Mouse (Mus musculus): ENCODE results near the gene Gm42417. TPM values are rescaled to one million over a fixed set of nuclear protein-coding genes. Genes with fewer than 3 reads are reported as not detected.

Gene Gm42417
- total RNA-seq, 2 experiments from 2014 or later: 1,257 to 1,260 TPM

GRCm38 (mm10) chr1:36567818-36568603 lies 28.8 kb upstream of the Gm42417 start:
- DNase-seq: no peak
- intact Hi-C loops (cut with DNase I): no loop called here

DNA sequence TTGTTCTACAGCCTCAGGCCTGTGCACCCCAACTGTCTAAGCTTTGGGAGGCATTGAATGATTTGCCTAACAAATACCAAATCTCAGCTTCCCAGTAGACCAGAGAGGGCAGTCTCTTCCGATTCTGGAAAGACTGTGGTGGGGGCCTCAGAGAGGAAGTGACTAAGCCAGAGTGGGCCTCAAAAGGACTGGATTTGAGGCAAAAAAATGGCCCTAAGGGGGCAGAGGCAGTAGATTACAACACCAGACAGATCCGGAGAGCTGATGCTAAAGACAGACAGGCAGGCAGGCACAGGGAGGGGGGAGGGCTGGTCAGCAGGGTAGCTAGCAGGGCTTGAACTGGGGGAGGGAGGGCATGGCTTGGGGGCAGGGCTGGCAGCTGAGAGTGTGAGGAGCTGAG lies 27.2 kb upstream of the Gm42417 start:
- no peak for DNase-seq
- intact Hi-C loops (cut with DNase I): no loop called here

DNA sequence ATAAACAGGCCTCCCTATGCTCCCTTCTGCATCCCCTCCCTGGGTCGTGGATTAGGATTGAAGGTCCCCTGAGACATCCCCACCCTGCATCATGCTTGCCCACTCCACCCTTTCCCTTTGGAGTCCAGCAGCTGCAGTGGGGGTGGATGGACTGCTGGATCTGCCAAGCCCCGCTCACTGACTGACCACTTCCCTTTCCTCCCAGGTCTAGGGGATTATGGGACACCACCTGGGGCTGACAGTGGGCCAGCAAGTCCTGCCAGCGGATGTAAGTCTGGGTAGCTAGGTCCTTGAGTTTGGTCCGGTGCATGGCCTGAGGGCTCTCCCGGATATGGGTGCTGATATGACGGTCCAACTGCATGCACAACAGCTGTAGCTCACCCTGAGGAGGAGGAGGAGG lies 24.9 kb upstream of the Gm42417 start:
- intact Hi-C loops (cut with DNase I): no loop called here
- DNase-seq: peak in 1 of 2 experiments; percentile 40

GRCm38 (mm10) chr1:36563632-36564031 lies 24.4 kb upstream of the Gm42417 start:
- no peak for DNase-seq

DNA sequence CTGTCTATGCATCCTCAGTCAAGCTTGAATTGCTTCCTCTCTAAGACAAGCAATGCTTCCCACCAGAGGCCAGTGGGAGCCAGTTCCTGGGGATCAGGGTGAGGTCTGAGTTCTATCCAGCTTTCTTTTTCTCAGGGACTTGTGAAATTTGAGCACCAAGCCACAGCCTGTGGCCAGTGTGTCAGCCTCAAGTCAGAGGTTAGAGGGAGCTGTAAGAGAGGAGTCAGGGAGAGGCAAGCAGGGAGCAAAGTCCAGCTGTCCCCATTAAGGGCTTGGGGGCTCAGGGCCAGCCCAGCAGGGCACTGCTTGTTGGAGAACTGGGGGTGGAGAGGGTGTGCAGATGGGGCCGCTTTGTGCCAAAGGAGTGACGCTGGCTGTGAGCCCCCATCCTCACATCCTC lies 24.0 kb upstream of the Gm42417 start:
- intact Hi-C loops (cut with DNase I): no loop called here
- DNase-seq: no peak

More at GRCm38 (mm10) chr1:36563632-36564031, 24.4 kb upstream of the Gm42417 start:
- intact Hi-C loops (cut with DNase I): no loop called here

GRCm38 (mm10) chr1:36562388-36562787 lies 23.2 kb upstream of the Gm42417 start:
- intact Hi-C loops (cut with DNase I): no loop called here
- no peak for DNase-seq

GRCm38 (mm10) chr1:36560903-36561302 lies 21.7 kb upstream of the Gm42417 start:
- DNase-seq: no peak
- intact Hi-C loops (cut with DNase I): no loop called here

GRCm38 (mm10) chr1:36559888-36560287 lies 20.7 kb upstream of the Gm42417 start:
- intact Hi-C loops (cut with DNase I): no loop called here
- DNase-seq: no peak

GRCm38 (mm10) chr1:36559256-36559655 lies 20.0 kb upstream of the Gm42417 start:
- no peak for DNase-seq
- intact Hi-C loops (cut with DNase I): no loop called here

GRCm38 (mm10) chr1:36558031-36558993 lies 19.1 kb upstream of the Gm42417 start, which contains the start of gene Sema4c:
Gene Sema4c (minus strand): TSS chr1:36558349.
- peak in 1 of 2 experiments; percentile 67 for DNase-seq
- intact Hi-C loops (cut with DNase I): no loop called here

DNA sequence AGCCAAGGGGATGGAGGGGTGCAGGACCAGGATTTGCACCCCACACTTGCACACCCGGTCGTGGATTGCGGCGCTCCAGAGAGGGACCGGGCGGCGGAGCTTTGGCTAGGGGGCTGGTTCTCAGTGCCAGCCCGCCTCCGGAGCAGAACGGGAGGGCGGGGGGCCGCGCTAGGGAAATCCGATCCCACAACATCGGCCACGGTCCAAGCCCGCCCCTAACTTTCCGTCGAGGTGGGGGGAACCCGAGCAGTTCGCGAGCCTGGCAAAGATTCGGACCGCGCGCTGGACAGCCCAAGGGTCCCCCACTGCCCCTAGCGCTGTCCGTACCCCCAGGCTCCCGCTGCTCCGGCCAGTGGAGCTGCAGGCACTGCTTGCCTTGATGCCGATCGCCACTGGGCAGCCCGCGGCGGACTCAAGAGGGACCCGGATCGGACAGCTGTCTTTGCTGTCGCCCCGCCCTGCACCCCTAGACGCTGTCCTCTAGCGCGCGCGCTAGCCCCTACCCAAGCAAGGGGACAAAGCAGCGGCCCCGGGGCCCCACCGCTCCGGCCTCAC lies 18.3 kb upstream of the Gm42417 start:
- peak; percentile 87 for DNase-seq
- intact Hi-C loops (cut with DNase I): no loop called here

DNA sequence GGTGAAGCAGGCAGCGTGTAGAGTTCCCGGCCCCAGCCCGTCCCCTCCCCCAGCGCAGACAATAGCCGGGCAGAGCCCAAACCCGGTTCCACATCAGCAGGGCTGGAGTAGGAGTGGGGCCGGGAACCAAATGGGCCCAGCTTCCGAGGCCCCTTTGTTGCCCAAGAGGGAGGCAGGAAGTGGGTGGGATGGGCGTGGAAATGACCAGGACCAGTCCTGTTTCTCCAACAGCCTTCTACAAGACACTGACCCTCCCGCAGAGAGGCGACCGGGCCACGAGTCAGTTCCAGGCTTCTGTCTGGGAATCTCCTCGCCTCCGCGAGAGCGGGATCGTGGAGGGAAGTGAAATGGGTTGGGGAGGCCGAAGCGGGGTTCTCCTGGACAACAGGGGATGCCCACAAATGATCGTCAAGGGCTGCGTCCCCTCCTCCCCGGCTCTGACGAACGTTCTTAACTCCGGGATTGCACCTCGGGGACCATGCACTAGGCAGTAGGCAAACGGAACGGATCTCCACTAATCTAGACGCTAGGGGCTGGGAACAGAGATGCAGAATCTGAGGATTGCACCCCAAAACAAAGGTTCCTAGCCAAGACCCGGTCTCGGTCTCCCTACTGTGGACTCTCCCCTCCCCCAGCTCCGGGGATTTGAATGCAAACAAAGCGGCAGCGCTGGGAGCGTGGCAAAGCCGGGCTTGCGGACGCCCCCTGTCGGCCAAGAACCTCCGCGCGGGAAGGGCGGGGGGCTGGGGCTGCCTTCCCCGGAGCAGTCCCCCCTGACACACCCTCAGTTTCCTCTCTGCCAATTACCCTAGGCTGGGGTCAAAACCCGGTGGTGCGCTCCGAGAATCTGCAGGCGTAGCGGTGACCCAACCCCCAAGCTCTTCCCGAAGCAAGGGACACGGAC lies 17.6 kb upstream of the Gm42417 start:
- intact Hi-C loops (cut with DNase I): no loop called here
- peak; percentile 86 to 89 for DNase-seq

- no peak for DNase-seq
- intact Hi-C loops (cut with DNase I): no loop called here
Observed at GRCm38 (mm10) chr1:36555798-36556395, 16.7 kb upstream of the Gm42417 start.

GRCm38 (mm10) chr1:36554633-36555399 lies 15.6 kb upstream of the Gm42417 start:
- intact Hi-C loops (cut with DNase I): no loop called here
- no peak for DNase-seq

GRCm38 (mm10) chr1:36552506-36552905 lies 13.3 kb upstream of the Gm42417 start:
- DNase-seq: no peak

GRCm38 (mm10) chr1:36551904-36552303 lies 12.7 kb upstream of the Gm42417 start:
- no peak for DNase-seq
- intact Hi-C loops (cut with DNase I): no loop called here

More at GRCm38 (mm10) chr1:36552506-36552905, 13.3 kb upstream of the Gm42417 start:
- intact Hi-C loops (cut with DNase I): no loop called here

DNA sequence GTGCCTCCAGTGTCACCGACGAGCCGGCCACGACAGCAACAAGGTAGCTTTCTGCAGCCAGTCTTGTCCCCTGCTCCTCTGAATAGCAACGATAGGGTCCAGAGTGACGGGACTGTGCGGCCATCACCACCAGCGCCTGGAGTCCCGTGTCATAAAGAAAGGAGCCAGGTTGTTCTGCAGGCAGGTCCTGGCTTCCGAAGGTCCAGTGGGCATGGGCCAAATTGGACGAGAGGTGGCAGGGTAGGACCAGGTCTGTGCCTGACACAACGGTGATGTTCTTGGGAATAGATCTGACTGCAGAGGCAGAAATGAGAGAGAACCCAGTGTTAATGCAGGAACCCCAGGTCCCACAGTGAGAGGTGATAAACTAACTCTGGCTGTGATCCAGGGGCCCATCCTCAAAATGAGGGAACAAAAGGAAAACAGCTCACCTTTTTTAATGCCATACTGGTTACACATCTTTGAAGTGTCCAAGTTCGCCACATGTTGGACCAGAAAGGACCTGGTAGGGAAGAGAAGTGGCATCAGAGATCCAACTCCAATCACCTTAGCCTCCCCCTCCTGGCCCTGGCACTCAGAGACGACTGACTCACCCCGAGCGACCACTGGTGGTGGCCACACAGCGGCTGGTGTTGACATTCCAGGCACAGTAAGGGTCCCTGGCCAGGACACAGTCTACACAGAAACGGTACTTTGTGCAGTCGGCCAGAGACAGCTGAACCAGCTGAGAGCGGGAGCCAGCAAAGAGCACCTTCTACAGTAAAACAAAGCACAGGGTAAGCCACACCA lies 11.0 kb upstream of the Gm42417 start:
- intact Hi-C loops (cut with DNase I): no loop called here
- DNase-seq: no peak

- DNase-seq: no peak
- intact Hi-C loops (cut with DNase I): no loop called here
Observed at GRCm38 (mm10) chr1:36549491-36549890, 10.3 kb upstream of the Gm42417 start.
